Mouse (Mus musculus): ENCODE measurements around the gene Tmem106c. TPM values are rescaled to one million over a fixed set of nuclear protein-coding genes. Genes with fewer than 3 reads are reported as not detected.

Gene Tmem106c
- polyA plus RNA-seq, 1 experiment from 2014 or later: 18.1 TPM

DNA sequence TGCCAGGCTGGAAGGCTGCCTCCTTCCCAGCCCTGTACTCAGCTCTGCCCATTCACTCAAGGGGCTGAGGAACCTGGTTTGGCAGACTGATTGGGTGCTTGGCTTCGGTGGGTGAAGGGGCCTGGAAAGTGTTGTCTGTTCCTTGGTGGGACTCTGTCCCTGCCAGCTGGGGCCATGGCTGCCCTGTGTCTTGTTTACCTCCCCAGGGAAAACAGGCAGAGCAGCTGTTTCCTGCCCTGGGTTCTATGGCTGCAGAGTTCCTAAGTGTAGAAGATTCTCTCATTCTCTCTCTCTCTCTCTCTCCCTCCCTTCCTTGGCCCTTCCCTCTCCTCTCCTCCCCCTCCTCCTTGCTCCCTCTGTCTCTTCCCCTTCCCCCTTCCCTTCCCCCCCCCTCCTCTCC, 8.7 kb upstream of the Tmem106c start:
- Histone ChIP-seq H3K36me3 (no peaks in the 10 kb centered on the region), H3K4me2 (no peak overlapping the region), H3K27ac (no peak overlapping the region), H3K4me3 (no peak overlapping the region), H3K27me3 (replicated peaks) (peaks cover 8% of the 10 kb centered on the region; the same call in 1 of the 2 replicates), H3K9me3 (replicated peaks) (no peaks in the 10 kb centered on the region), H3K4me1 (no peaks in the 10 kb centered on the region), H3K9ac (no peak overlapping the region)
- 50% methylated on average over 1 of the region's 1 CpGs for WGBS (ENCODE audit: insufficient replicate concordance)
- ATAC-seq: no peak

DNA sequence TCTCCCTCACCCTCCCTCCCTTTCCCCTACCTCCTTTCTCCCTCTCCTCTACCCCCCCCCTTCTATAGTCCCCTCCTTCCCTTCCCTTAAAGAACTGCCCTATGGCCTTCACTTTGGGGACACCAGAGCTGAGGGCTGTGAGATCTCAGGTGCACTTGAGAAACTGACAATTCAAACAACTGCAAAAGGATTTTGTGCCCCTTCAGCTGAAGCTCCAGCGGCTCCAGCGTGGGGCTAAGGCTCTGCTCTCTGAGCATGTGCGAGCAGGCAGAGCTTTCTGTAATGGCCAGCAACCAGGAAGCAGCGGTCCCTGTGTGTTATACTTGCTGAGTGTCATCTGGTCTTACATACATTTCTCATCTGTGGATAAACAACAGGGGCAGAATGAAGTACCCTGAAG, 8.3 kb upstream of the Tmem106c start:
- no peaks in the 10 kb centered on the region for H3K4me1 ChIP-seq
- no peak overlapping the region for H3K27ac ChIP-seq
- WGBS (ENCODE audit: insufficient replicate concordance): 31% methylated on average over 4 of the region's 4 CpGs
- no peak overlapping the region for H3K4me3 ChIP-seq
- H3K9me3 ChIP-seq (replicated peaks): no peaks in the 10 kb centered on the region
- no peaks in the 10 kb centered on the region for H3K36me3 ChIP-seq
- no peak for ATAC-seq
- H3K4me2 ChIP-seq: no peak overlapping the region
- no peak overlapping the region for H3K9ac ChIP-seq
- H3K27me3 ChIP-seq (replicated peaks): peaks cover 8% of the 10 kb centered on the region; the same call in 1 of the 2 replicates

DNA sequence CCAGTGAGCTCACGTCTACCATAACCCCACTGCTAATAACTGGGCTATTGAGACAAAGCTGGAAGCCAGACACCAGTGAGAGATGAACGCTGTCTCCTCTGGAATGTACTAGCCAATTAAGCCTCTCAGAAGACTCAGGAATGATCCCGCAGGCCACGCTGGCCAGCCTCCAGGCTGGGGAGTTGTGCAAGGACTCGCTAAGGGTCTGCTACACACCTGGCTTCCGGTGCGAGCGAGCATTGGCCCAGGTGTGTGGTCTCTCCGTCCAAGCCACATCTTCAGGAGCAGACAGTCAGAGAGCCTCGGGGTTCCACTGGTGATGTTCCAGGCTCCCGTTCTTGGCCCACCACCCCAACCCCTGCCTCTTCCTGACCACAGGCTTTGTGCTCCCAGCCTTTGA, 7.6 kb upstream of the Tmem106c start:
- Histone ChIP-seq H3K36me3 (no peaks in the 10 kb centered on the region), H3K4me1 (no peaks in the 10 kb centered on the region), H3K4me2 (no peak overlapping the region), H3K9ac (no peak overlapping the region), H3K27ac (no peak overlapping the region), H3K9me3 (replicated peaks) (no peaks in the 10 kb centered on the region), H3K27me3 (replicated peaks) (peaks cover 6% of the 10 kb centered on the region; the same call in 1 of the 2 replicates), H3K4me3 (no peak overlapping the region)
- WGBS (ENCODE audit: insufficient replicate concordance): 67% methylated on average over 11 of the region's 11 CpGs
- ATAC-seq: no peak

DNA sequence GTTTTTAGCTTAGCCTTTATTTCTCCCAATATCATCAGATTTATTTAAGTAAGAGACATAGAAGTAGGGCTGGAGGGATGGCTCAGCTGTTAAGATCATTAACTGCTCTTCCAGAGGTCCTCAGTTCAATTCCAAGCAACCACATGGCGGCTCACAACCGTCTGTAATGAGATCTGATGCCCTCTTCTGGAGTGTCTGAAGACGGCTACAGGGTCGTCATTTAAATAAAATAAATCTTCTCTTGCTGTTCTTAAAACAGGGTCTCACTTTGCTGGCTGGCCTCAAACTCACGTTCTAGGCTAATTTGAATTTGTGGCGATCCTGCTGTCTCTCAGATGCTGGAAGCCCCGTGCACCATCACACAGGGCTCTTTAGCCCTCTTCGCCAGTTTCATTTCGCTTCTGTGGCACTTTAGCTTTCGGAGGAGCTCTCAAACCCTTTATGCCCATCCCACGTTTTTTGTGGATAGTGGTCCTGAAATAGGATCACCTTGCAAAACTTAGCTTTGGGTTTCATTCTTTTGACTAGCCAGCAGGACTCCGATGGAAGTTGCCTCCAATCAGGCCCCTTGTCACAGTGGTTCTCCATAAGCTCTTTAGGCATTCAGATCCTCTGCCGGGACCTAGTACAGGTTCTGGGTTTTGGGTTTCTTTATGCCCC, 541 bp upstream of the Tmem106c start:
- Histone ChIP-seq H3K4me3 (peak overlapping the region; percentile 66), H3K9ac (peak overlapping the region; percentile 72), H3K27me3 (replicated peaks) (peaks cover 5% of the 10 kb centered on the region; the same call in 1 of the 2 replicates), H3K27ac (peak overlapping the region; percentile 45; the same call in 1 of the 2 replicates), H3K36me3 (no peaks in the 10 kb centered on the region), H3K4me1 (peaks cover 24% of the 10 kb centered on the region), H3K9me3 (replicated peaks) (no peaks in the 10 kb centered on the region), H3K4me2 (peak overlapping the region; percentile 97)
- WGBS (ENCODE audit: insufficient replicate concordance): 10% methylated on average over 13 of the region's 13 CpGs
- no peak for ATAC-seq

DNA sequence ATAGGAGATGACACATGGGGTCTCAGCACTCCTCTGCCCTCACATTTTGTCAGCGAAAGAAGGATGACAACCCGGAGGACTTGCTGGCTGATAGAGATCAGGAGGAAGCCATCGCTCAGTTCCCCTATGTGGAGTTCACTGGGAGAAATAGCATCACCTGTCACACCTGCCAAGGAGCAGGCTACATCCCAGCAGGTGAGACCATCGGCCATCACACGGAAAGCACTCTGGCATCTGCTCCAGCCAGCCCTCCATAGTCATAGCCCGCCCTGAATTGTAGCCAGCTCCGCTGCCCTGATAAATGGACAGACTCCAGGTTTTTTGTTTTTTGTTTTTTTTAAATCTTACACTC, 812 bp downstream of the Tmem106c start:
- Histone ChIP-seq H3K9me3 (replicated peaks) (no peaks in the 10 kb centered on the region), H3K9ac (peak overlapping the region; percentile 81), H3K4me2 (peak overlapping the region; percentile 97), H3K27me3 (replicated peaks) (peaks cover 5% of the 10 kb centered on the region; the same call in 1 of the 2 replicates), H3K27ac (no peak overlapping the region), H3K36me3 (no peaks in the 10 kb centered on the region), H3K4me3 (peak overlapping the region; percentile 66), H3K4me1 (peaks cover 24% of the 10 kb centered on the region)
- 37% methylated on average over 7 of the region's 7 CpGs for WGBS (ENCODE audit: insufficient replicate concordance)
- ATAC-seq: no peak

DNA sequence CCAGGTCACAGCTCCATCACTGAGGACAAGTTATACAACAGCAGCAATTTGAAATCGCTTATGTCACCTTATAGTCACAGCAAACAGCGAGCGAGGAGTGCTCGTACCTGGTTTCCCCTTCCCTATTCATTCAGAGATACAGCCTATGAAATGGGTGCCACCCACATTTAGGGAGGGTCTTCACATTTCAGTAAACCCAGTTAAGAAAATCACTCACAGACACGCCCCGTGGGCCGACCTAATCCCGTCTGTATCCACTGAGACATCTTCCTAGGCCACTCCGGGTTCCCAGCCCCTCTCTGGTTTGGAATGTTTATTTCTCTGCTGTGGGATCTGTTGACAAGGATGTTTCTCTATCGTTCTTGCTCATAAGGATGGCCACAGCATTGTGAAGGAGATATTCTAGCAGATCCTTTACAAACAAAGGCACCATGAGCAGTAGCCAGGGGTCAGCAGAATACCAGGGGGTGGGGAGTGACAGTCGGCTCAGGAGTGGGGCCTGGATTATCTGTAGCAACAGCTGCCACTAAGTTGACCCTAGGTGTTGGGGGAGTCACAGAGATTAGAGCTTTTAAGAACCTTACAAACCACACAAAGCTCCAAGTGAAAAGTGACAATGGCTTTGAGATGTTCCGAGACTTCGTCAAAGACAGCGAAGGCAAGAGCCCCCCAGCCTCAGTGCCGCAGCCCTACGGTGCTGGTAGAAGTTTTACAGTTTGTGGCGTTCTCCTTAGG, 1.5 kb downstream of the Tmem106c start:
- no peak overlapping the region for H3K4me3 ChIP-seq
- H3K4me1 ChIP-seq: peaks cover 24% of the 10 kb centered on the region
- H3K9me3 ChIP-seq (replicated peaks): no peaks in the 10 kb centered on the region
- no peak for ATAC-seq
- no peak overlapping the region for H3K4me2 ChIP-seq
- no peak overlapping the region for H3K27ac ChIP-seq
- no peaks in the 10 kb centered on the region for H3K36me3 ChIP-seq
- no peak overlapping the region for H3K9ac ChIP-seq
- H3K27me3 ChIP-seq (replicated peaks): peaks cover 5% of the 10 kb centered on the region; the same call in 1 of the 2 replicates
- 53% methylated on average over 17 of the region's 17 CpGs for WGBS (ENCODE audit: insufficient replicate concordance)

DNA sequence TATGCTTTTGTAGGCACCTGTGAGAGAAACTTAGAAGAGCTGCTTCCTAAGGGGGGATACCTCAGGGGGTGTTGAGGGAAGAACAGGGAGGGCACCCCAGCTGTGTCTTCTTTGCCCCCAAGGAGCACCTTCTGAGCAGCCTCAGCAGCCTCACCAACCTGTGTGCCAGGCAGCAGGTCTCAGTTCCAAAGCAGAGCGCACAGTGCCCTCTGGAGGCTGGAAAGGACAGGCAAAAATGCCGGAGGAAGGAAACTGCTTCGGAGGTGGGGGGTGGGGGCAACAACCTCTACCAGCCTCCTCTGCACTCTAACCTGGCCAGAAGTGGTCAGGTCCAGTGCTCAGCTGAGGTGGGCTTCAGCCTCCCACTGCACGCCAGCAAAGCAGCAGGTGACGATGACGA, 6.3 kb downstream of the Tmem106c start:
- Histone ChIP-seq H3K27ac (no peak overlapping the region), H3K36me3 (no peaks in the 10 kb centered on the region), H3K9ac (no peak overlapping the region), H3K4me2 (no peak overlapping the region), H3K4me1 (peaks cover 3% of the 10 kb centered on the region; the same call in 1 of the 2 replicates), H3K9me3 (replicated peaks) (no peaks in the 10 kb centered on the region), H3K4me3 (no peak overlapping the region), H3K27me3 (replicated peaks) (peaks cover 12% of the 10 kb centered on the region; the same call in 1 of the 2 replicates)
- no peak for ATAC-seq
- WGBS (ENCODE audit: insufficient replicate concordance): 42% methylated on average over 6 of the region's 6 CpGs

DNA sequence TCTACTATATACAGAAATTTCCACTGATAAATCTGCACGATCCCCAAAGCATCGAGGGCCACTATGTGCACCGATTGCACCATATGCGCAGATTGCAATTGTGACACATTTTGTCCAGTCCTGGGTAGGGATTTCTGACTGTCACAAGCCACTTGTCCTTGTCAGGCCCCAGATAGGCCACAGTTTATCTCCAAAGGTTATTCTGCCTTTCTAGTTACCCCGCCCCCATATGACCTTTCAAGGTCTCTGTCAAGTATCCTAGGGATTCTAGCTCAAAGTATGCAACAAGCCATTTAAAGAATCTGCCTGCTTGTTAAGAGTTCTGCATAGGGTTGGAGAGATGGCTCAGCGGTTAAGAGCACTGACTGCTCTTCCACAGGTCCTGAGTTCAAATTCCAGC, 8.6 kb downstream of the Tmem106c start:
- Histone ChIP-seq H3K4me1 (no peaks in the 10 kb centered on the region), H3K9me3 (replicated peaks) (no peaks in the 10 kb centered on the region), H3K36me3 (no peaks in the 10 kb centered on the region), H3K4me3 (no peak overlapping the region), H3K9ac (no peak overlapping the region), H3K4me2 (no peak overlapping the region), H3K27ac (no peak overlapping the region), H3K27me3 (replicated peaks) (peaks cover 9% of the 10 kb centered on the region; the same call in 1 of the 2 replicates)
- no peak for ATAC-seq
- WGBS (ENCODE audit: insufficient replicate concordance): 72% methylated on average over 6 of the region's 6 CpGs

DNA sequence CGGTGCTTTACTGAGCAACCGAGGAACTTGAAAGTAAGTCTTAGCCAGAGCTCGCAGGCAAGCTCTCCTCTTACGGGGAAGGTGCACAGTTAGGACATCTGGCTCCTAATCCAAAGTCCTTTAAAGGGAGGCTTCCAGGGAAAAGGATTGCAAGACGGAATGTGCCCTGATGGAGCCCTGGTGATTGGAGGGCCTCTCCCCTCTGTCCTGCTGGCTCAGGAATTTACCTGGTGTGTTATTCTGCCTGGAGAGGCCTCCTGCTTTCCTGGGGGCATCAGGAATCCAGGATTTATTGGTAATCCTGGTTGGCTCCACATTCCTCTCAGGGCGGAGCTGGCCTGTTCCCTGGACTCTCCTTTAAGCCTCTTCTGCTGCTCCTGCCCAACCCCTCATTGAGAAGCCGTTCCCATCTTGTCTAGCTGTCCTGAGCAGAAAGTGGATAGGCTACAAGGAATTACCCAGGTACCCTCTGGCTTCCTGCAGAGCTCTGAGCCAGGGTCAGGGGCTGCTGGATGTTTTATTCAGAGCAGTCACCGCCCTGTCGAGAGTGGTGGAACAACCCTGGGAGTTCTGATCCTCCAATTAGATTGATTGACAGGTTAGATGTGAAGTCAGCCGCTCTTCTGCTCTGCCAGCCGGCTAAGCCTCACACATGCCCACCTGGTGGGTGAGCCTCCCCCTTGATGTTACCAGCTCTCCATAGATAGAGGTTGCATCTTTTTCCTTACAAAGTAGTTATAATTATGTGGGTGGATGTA, 9.4 kb downstream of the Tmem106c start:
- WGBS (ENCODE audit: insufficient replicate concordance): 54% methylated on average over 11 of the region's 11 CpGs
- Histone ChIP-seq H3K9ac (no peak overlapping the region), H3K27me3 (replicated peaks) (peaks cover 9% of the 10 kb centered on the region; the same call in 1 of the 2 replicates), H3K36me3 (no peaks in the 10 kb centered on the region), H3K4me2 (no peak overlapping the region), H3K4me1 (no peaks in the 10 kb centered on the region), H3K9me3 (replicated peaks) (no peaks in the 10 kb centered on the region), H3K27ac (no peak overlapping the region), H3K4me3 (no peak overlapping the region)
- ATAC-seq: no peak

DNA sequence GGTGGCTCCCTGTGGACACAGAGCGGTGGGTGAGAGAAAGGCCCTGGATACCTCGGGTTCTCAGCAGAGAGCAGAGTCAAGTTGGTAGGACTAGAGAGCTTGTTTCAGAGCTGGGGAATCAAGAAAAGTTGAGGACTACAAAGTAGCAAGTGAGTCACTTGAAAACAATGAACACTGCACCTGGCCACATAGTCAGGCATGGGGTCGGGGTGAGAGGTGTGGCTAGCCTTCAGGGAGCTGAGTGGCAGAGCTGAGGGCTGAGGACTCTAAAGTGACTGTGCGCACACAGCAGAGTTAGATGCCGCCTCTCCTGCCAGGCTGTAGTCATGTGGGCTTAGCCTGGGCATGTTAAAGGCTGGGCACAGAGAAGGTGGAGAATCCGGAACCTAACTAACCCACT, 17.6 kb downstream of the Tmem106c start:
- H3K27ac ChIP-seq: no peak overlapping the region
- H3K9me3 ChIP-seq (replicated peaks): peaks cover 8% of the 10 kb centered on the region
- no peak for ATAC-seq
- no peak overlapping the region for H3K4me2 ChIP-seq
- WGBS (ENCODE audit: insufficient replicate concordance): 76% methylated on average over 6 of the region's 6 CpGs
- no peak overlapping the region for H3K4me3 ChIP-seq
- no peaks in the 10 kb centered on the region for H3K27me3 ChIP-seq (replicated peaks)
- H3K4me1 ChIP-seq: no peaks in the 10 kb centered on the region
- H3K36me3 ChIP-seq: no peaks in the 10 kb centered on the region
- no peak overlapping the region for H3K9ac ChIP-seq

DNA sequence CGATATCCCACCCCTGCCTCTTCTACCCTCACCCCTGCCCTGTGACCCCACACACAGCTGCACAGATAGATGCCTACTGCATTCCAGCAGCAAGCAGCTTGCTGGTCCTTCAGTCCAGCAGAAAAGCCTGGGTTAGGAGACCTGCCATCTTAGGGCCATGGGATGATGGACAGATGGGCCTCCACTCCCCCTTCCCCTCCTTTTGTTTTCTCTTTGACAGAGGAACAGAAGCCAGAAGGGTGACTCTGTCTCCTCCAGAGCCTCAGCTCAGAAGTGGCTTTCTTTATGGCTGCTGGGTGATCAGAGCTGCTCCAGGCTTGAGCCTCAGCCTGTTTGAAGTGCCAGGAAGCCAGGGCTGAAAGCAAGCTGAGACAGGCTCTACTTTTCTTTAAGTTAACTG, 25.5 kb downstream of the Tmem106c start:
- H3K9me3 ChIP-seq (replicated peaks): no peaks in the 10 kb centered on the region
- H3K36me3 ChIP-seq: no peaks in the 10 kb centered on the region
- H3K4me3 ChIP-seq: no peak overlapping the region
- H3K27ac ChIP-seq: no peak overlapping the region
- H3K9ac ChIP-seq: no peak overlapping the region
- peaks cover 45% of the 10 kb centered on the region for H3K27me3 ChIP-seq (replicated peaks)
- 0 out of 2 replicates have a peak, but pooled peaks cover 8% of the 10 kb centered on the region for H3K4me1 ChIP-seq
- 60% methylated on average over 1 of the region's 1 CpGs for WGBS (ENCODE audit: insufficient replicate concordance)
- H3K4me2 ChIP-seq: no peak overlapping the region
- no peak for ATAC-seq

DNA sequence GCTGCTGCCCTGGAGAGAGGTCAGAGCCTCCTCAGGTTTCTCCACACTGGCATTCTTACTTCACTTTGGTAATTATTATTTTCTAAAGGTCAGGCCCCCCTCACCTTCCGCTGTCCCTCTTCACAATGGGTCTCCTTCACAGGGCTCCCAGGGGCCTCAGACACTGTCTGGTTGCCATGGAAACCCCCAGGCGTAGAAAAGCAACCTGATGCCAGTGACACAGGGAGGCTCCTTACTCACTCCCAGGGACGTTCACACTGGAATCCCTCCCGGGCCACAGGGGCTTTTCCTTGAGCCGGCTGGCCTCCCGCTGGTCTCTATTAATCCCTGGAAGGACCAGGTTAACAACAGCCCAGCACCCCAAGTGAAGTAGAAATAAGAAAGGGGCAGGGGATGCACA, 26.1 kb downstream of the Tmem106c start:
- no peaks in the 10 kb centered on the region for H3K36me3 ChIP-seq
- H3K4me1 ChIP-seq: 0 out of 2 replicates have a peak, but pooled peaks cover 8% of the 10 kb centered on the region
- no peak overlapping the region for H3K27ac ChIP-seq
- H3K4me3 ChIP-seq: no peak overlapping the region
- 8% methylated on average over 6 of the region's 6 CpGs for WGBS (ENCODE audit: insufficient replicate concordance)
- no peak overlapping the region for H3K4me2 ChIP-seq
- no peaks in the 10 kb centered on the region for H3K9me3 ChIP-seq (replicated peaks)
- H3K27me3 ChIP-seq (replicated peaks): peaks cover 50% of the 10 kb centered on the region
- no peak overlapping the region for H3K9ac ChIP-seq
- ATAC-seq: no peak
